Mouse (Mus musculus) adrenal gland, postnatal 10 days (tissue): ENCODE data around the gene Muc4. TPM values are rescaled to one million over a fixed set of nuclear protein-coding genes. Genes with fewer than 3 reads are reported as not detected.
A peak's percentile ranks its signal among the peaks of the same experiment; 100 is the strongest.

Source experiments
- DNase-seq: peaks from one replicate; pipeline ENCODE4 v3.0.0; 2021; ENCODE audit warnings: mixed read lengths
- long read RNA-seq, 2 experiments: library from polyadenylated mRNA; stranded (forward); transcript quantifications; one replicate each; pipeline ENCODE4 v2.0.0; 2021
- total RNA-seq, 2 experiments: library from RNA; stranded (reverse); gene quantifications; 2 replicates each; pipeline ENCODE4 v1.2.3; 2021

Muc4 gene
- under 1 TPM; 0.12 to 0.27 TPM for total RNA-seq
- long read RNA-seq, experiment 1, result 0 reads
- long read RNA-seq, experiment 2, result 0 reads

GRCm38 (mm10) chr16:32735586-32735985 is at the start of gene Muc4:
Muc4 (plus strand) TSS chr16:32735886.
- no peak for DNase-seq

- DNase-seq, result no peak
Observed at GRCm38 (mm10) chr16:32685998-32686397, 49.7 kb upstream of the Muc4 start.

- no peak for DNase-seq
Observed at GRCm38 (mm10) chr16:32687221-32687620, 48.5 kb upstream of the Muc4 start.

GRCm38 (mm10) chr16:32688770-32689169 is 46.9 kb upstream of the Muc4 start:
- DNase-seq, result peak; percentile 58

- peak; percentile 83 for DNase-seq
Observed at GRCm38 (mm10) chr16:32689501-32689900, 46.2 kb upstream of the Muc4 start.

GRCm38 (mm10) chr16:32696841-32697464 is 38.7 kb upstream of the Muc4 start:
- no peak for DNase-seq

GRCm38 (mm10) chr16:32697665-32698446 is 37.8 kb upstream of the Muc4 start:
- peak; percentile 73 for DNase-seq

GRCm38 (mm10) chr16:32698550-32698949 is 37.1 kb upstream of the Muc4 start:
- DNase-seq, result no peak

- peak; percentile 70 for DNase-seq
Observed at GRCm38 (mm10) chr16:32703312-32703912, 32.3 kb upstream of the Muc4 start.

GRCm38 (mm10) chr16:32705606-32706005 is 30.1 kb upstream of the Muc4 start:
- DNase-seq, result no peak

- no peak for DNase-seq
Observed at GRCm38 (mm10) chr16:32707111-32707823, 28.4 kb upstream of the Muc4 start.

GRCm38 (mm10) chr16:32707824-32708456 is 27.7 kb upstream of the Muc4 start:
- no peak for DNase-seq

- DNase-seq, result no peak
Observed at GRCm38 (mm10) chr16:32708457-32709033, 27.1 kb upstream of the Muc4 start.

- no peak for DNase-seq
Observed at GRCm38 (mm10) chr16:32709116-32709515, 26.6 kb upstream of the Muc4 start.

- no peak for DNase-seq
Observed at GRCm38 (mm10) chr16:32710426-32711070, 25.1 kb upstream of the Muc4 start.

GRCm38 (mm10) chr16:32712202-32712601 is 23.5 kb upstream of the Muc4 start:
- no peak for DNase-seq

- no peak for DNase-seq
Observed at GRCm38 (mm10) chr16:32713556-32713955, 22.1 kb upstream of the Muc4 start.

- peak; percentile 46 for DNase-seq
Observed at GRCm38 (mm10) chr16:32715364-32715763, 20.3 kb upstream of the Muc4 start.

GRCm38 (mm10) chr16:32723163-32723562 is 12.5 kb upstream of the Muc4 start:
- no peak for DNase-seq

- DNase-seq, result no peak
Observed at GRCm38 (mm10) chr16:32723767-32724166, 11.9 kb upstream of the Muc4 start.

- peak; percentile 23 for DNase-seq
Observed at GRCm38 (mm10) chr16:32724259-32724658, 11.4 kb upstream of the Muc4 start.
